Mouse (Mus musculus) left cerebral cortex, postnatal 25 days (tissue): ENCODE measurements around the gene Arhgef3. TPM values are rescaled to one million over a fixed set of nuclear protein-coding genes. Genes with fewer than 3 reads are reported as not detected.

Source experiments
- DNase-seq, 2 experiments: peaks; one replicate each; pipeline ENCODE4 v3.0.0; 2022; ENCODE audit warnings: low spot score in 2 of 2, mixed read lengths in 1 of 2
- intact Hi-C: fragments of 180-260 bp; cut with DNase I; formaldehyde crosslinking; loops from one replicate; pipeline ENCODE4 v1.15.1; 2025
- total RNA-seq, 2 experiments: library from RNA; stranded (reverse); gene quantifications; 2 replicates each; pipeline ENCODE4 v1.2.3; 2021

Arhgef3 gene
- total RNA-seq, 2 experiments from 2014 or later: 61.9 to 62.2 TPM

GRCm38 (mm10) chr14:27155088-27155487 lies 40.4 kb downstream of the Arhgef3 start:
- intact Hi-C loops: no loop called here

GRCm38 (mm10) chr14:27156032-27156431 lies 41.3 kb downstream of the Arhgef3 start:
- intact Hi-C loops: no loop called here
- no peak for DNase-seq

More at GRCm38 (mm10) chr14:27155088-27155487, 40.4 kb downstream of the Arhgef3 start:
- no peak for DNase-seq

- DNase-seq: no peak
- intact Hi-C loops: no loop called here
These were observed 43.4 kb downstream of the Arhgef3 start for GRCm38 (mm10) chr14:27158133-27158532.

- intact Hi-C loops: no loop called here
- no peak for DNase-seq
These were observed 44.1 kb downstream of the Arhgef3 start for GRCm38 (mm10) chr14:27158782-27159181.

GRCm38 (mm10) chr14:27160762-27161161 lies 46.1 kb downstream of the Arhgef3 start:
- DNase-seq: no peak
- intact Hi-C loops: no loop called here

GRCm38 (mm10) chr14:27164639-27165038 lies 49.9 kb downstream of the Arhgef3 start:
- intact Hi-C loops: no loop called here
- no peak for DNase-seq

- intact Hi-C loops: no loop called here
- DNase-seq: peak; percentile 26 to 51
These were observed 52.1 kb downstream of the Arhgef3 start for GRCm38 (mm10) chr14:27166751-27167150.

- intact Hi-C loops: no loop called here
- DNase-seq: peak in 1 of 2 experiments; percentile 9
These were observed 52.5 kb downstream of the Arhgef3 start for GRCm38 (mm10) chr14:27167177-27167576.

GRCm38 (mm10) chr14:27168387-27168786 lies 53.7 kb downstream of the Arhgef3 start:
- intact Hi-C loops: no loop called here

GRCm38 (mm10) chr14:27169287-27169686 lies 54.6 kb downstream of the Arhgef3 start:
- intact Hi-C loops: no loop called here
- no peak for DNase-seq

More at GRCm38 (mm10) chr14:27168387-27168786, 53.7 kb downstream of the Arhgef3 start:
- DNase-seq: no peak

- intact Hi-C loops: no loop called here
- no peak for DNase-seq
These were observed 55.7 kb downstream of the Arhgef3 start for GRCm38 (mm10) chr14:27170421-27170820.

GRCm38 (mm10) chr14:27171175-27171830 lies 56.6 kb downstream of the Arhgef3 start:
- DNase-seq: no peak
- intact Hi-C loops: no loop called here

GRCm38 (mm10) chr14:27173178-27173803 lies 58.6 kb downstream of the Arhgef3 start:
- intact Hi-C loops: no loop called here
- DNase-seq: no peak

GRCm38 (mm10) chr14:27174188-27174786 lies 59.6 kb downstream of the Arhgef3 start:
- DNase-seq: no peak
- intact Hi-C loops: no loop called here

- intact Hi-C loops: no loop called here
- DNase-seq: no peak
These were observed 60.2 kb downstream of the Arhgef3 start for GRCm38 (mm10) chr14:27174831-27175301.

GRCm38 (mm10) chr14:27175343-27175742 lies 60.6 kb downstream of the Arhgef3 start:
- DNase-seq: no peak
- intact Hi-C loops: no loop called here

GRCm38 (mm10) chr14:27177800-27178559 lies 63.3 kb downstream of the Arhgef3 start:
- no peak for DNase-seq
- intact Hi-C loops: no loop called here

- intact Hi-C loops: no loop called here
- no peak for DNase-seq
These were observed 63.8 kb downstream of the Arhgef3 start for GRCm38 (mm10) chr14:27178560-27178920.

GRCm38 (mm10) chr14:27179771-27180170 lies 65.1 kb downstream of the Arhgef3 start:
- intact Hi-C loops: no loop called here

GRCm38 (mm10) chr14:27182059-27182458 lies 67.4 kb downstream of the Arhgef3 start:
- DNase-seq: no peak
- intact Hi-C loops: loop anchor here (2.0 kb wide), 1 partner anchor 151 kb away; no protein-coding TSS in a partner anchor

More at GRCm38 (mm10) chr14:27179771-27180170, 65.1 kb downstream of the Arhgef3 start:
- DNase-seq: no peak
